Mouse (Mus musculus) bone marrow, adult 2 months (tissue): ENCODE data around the gene Vwa8.

Experiments
- CTCF ChIP-seq: fragments of 200-500 bp; IDR thresholded peaks from 2 replicates; pipeline ENCODE4 v1.5.1; 2011; ENCODE audit warnings: low read length, control low read depth; ENCODE audit not compliant: control insufficient read depth, insufficient read depth
- POLR2A ChIP-seq: fragments of 200-500 bp; IDR thresholded peaks from 2 replicates; pipeline ENCODE4 v1.6.1; 2011; ENCODE audit warnings: low read depth, mild to moderate bottlenecking, control low read depth, low read length, borderline replicate concordance; ENCODE audit not compliant: control insufficient read depth

- TF ChIP-seq CTCF (no peak), POLR2A (no peak)
These were observed 302.9 kb downstream of the Vwa8 start for GRCm38 (mm10) chr14:79151711-79152110.
